Mouse (Mus musculus) urinary bladder, postnatal 10 days (tissue): ENCODE measurements around the gene Creb3.
A peak's percentile ranks its signal among the peaks of the same experiment; 100 is the strongest.
"Not testable (repeated sequence)": the region's sequence is repeated elsewhere in the genome, so short reads cannot be mapped to it uniquely, and the experiment has no call there.

ENCODE experiments used
- DNase-seq: peaks from one replicate; pipeline ENCODE4 v3.0.0; 2022; ENCODE audit warnings: low spot score

Gene Creb3

GRCm38 (mm10) chr4:43561997-43562768 lies at the start of gene Creb3, which contains the start of gene Tln1:
Creb3 (plus strand) TSS chr4:43562332.
Tln1 (minus strand) TSS chr4:43562691.
- peak; percentile 64 for DNase-seq

DNA sequence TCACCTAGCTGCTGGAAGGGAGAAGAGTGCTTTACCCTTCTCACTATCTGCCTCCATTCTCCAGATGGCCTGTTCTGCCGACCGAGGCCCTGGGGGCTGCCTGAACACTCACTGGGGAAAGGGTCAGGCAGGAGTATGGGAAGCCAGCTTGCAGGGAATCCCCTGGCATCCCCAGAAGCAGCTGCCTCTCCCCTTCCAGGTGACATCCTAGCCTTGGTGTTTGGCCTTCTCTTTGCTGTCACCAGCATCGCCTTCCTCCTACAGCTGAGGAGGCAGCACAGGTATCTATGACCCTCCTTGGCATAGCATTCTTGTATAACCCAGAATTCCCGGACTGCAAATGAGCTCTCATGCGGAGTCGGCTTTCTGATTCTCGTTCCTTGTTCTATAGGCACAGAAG lies 49.5 kb upstream of the Creb3 start:
- no peak for DNase-seq

- DNase-seq, result no peak
These were observed 48.8 kb upstream of the Creb3 start for GRCm38 (mm10) chr4:43513300-43513699.

DNA sequence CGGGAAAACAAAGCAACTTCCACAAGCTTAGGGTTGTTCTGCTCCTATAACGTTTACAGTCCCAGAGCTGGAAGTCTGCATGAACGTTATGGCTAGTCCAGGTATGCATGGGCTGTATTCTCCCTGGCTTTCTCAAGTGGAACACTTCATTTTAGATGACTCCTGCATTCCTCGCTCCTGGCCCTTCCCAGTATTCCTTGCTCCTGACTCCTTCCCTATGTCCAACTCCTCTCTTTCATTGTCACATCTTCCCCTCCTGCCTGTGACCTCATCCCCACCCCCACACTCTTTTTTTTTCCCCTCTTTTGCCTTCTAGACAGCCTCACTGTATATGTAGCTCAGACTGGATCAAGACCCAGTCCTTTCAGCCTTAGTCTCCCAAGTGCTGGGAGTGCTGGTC lies 48.3 kb upstream of the Creb3 start:
- no peak for DNase-seq

GRCm38 (mm10) chr4:43515764-43516708 lies 46.1 kb upstream of the Creb3 start:
- no peak for DNase-seq

- no peak for DNase-seq
These were observed 42.6 kb upstream of the Creb3 start for GRCm38 (mm10) chr4:43519551-43519950.

- DNase-seq, result peak; percentile 73
These were observed 42.2 kb upstream of the Creb3 start for GRCm38 (mm10) chr4:43519956-43520355.

GRCm38 (mm10) chr4:43527880-43528279 lies 34.3 kb upstream of the Creb3 start:
- DNase-seq, result no peak

GRCm38 (mm10) chr4:43528487-43528886 lies 33.6 kb upstream of the Creb3 start:
- no peak for DNase-seq

DNA sequence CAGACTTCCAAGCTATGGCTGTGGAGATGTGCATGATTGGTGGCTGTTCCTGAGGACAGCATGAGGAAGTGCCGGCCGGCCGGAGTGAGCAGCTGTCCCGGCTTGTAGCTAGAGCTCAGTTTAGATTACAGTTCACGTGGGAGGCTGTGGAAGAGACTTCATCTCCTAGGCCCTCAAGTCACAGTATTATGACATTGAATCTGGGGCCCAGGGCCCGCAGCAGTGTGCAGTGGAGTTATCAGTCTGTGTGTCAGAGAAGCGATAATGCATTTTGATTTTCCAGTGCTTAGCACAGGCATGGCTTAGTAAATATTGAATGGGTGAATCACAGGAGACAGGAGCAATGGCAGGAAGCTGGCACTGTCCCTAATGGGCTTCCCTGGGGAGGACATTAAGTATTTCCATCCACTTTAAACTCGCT lies 32.0 kb upstream of the Creb3 start:
- no peak for DNase-seq

DNA sequence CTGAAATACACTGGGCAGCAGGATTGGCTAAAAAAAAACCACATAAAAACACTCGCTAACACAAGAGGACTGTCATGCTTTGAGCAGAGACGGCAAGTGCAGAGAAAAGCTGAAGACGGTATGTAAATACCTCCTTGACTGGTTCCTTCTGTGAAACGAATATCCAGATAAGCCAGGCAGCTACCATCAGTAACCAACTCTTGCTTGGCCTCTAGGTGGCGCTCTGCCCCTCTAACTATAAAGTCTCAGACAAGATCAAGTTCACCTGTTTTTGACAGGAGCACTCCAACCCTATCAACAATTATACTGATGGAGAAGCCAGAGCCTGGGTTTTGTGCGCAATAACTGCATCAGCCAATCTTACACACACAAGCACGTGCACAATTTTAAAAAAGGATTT lies 31.6 kb upstream of the Creb3 start:
- no peak for DNase-seq

DNA sequence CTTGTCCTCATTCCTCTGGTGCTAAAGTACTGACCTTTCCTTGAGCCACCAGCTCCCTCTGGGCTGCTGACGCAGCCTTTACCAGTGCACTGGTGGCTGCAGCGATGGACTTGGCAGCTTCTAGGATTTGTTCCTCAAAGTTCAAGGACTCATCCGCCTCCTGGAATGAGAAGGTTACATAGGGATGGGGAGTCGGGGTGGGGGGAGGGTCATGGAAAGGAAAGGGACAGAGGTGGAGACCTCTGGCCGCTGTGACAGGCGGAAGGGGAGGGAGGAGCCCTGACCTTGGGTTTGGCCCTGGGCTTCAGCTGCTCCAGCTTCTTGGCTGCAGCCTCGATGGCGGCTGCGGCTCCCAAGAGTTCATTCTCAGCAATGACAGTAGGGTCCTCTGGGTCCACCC lies 28.9 kb upstream of the Creb3 start:
- DNase-seq, result no peak

GRCm38 (mm10) chr4:43535628-43536027 lies 26.5 kb upstream of the Creb3 start:
- DNase-seq, result no peak

DNA sequence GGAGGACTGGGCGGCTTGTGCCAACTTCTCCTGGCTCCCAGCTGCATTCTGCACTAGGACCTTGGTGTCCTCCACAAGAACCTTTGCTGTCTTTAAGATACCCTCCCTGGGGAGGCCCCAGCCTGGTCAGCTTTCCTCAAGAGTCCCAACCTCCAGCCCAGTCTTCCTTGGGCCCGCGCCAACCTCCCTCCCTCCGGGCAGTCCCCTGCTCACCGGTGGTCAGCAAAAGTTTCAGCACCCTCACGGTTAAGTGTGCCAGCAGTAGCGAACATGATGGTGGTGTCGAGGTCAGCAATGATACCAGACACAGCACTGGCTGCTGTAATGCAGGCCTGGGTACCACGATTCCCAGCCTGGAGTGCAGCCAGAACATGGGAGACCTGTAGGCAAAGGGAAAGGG lies 26.1 kb upstream of the Creb3 start:
- DNase-seq, result no peak

DNA sequence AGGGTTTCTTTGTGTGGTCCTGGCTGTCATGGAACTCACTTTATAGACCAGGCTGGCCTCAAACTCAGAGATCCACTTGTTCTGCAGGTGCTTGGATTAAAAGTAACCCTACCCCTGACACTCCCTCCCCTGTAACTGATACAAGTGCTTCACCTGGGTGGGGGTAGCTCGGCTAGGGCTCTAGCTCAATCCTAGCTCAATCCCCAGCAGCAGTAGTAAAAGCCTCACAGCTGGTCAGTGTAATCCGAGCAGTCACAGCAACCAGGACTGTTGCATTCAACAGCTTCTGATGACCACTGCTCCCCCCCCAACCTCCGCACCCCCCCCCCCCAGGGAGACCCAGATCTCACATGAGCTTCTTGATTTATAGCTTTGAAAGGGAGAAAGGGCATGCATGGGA lies 20.1 kb upstream of the Creb3 start:
- no peak for DNase-seq

GRCm38 (mm10) chr4:43546375-43547047 lies 15.6 kb upstream of the Creb3 start:
- DNase-seq, result no peak

- no peak for DNase-seq
These were observed 15.0 kb upstream of the Creb3 start for GRCm38 (mm10) chr4:43547160-43547559.

DNA sequence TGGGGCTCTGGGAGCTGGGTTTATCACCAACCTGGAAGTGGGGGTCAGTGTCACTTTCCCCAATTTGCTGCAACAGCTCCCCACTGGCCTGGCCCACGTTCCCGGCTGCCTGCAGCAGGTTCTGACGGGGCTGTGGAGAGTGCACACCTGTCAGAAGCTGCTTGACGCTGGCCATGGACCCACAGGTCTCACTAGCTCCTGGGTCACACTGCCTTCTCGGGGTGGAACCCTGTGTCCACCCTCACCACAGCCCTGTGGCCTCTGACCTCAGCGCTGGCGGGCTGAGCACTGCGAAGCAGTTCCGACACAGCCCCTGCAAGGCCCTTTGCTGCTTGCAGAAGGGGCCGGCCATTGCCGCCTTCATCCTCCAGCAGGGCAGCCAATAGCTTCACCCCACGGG lies 13.1 kb upstream of the Creb3 start:
- DNase-seq, result no peak

- DNase-seq, result not testable (repeated sequence)
These were observed 10.3 kb upstream of the Creb3 start for GRCm38 (mm10) chr4:43551854-43552253.

- DNase-seq, result no peak
These were observed 9.7 kb upstream of the Creb3 start for GRCm38 (mm10) chr4:43552437-43552836.

- no peak for DNase-seq
These were observed 8.2 kb upstream of the Creb3 start for GRCm38 (mm10) chr4:43553891-43554290.

DNA sequence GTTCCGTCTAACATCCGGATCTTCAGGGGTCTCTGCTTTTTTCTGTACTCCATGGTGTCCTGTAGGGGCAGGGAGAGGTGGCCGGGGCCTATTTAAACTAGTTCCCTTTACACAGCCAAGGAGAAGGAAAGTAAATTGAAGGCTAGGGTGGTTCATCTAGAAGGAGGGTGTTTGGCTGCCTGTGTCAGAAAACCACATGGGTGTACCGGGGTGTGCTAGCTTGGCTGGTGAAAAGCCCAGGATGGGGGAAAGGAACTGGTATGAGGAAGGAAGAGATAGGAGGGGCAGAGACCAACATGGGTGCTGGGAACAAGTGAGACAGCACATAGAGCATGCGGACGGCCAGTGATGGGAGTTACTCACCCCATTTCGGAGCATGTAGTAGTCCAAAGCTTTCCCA lies 6.2 kb upstream of the Creb3 start:
- DNase-seq, result no peak
